Mouse (Mus musculus) C2C12 (cell line): ENCODE measurements around the gene Tcaf3. TPM values are rescaled to one million over a fixed set of nuclear protein-coding genes. Genes with fewer than 3 reads are reported as not detected.

Experiments
- H3K27me3 ChIP-seq: one replicate; pipeline ENCODE4 v1.6.1; 2011; ENCODE audit not compliant: control insufficient read depth, insufficient read depth, insufficient read length
- H3K36me3 ChIP-seq: one replicate; pipeline ENCODE4 v1.6.1; 2011; ENCODE audit not compliant: control insufficient read depth, insufficient read depth
- H3K4me3 ChIP-seq: one replicate; pipeline ENCODE4 v1.5.1; 2011; ENCODE audit warnings: mild to moderate bottlenecking, control low read depth; ENCODE audit not compliant: poor library complexity, insufficient read depth, severe bottlenecking
- H3K79me2 ChIP-seq: one replicate; pipeline ENCODE4 v1.6.1; 2011; ENCODE audit not compliant: control insufficient read depth, insufficient read depth
- H3K79me3 ChIP-seq: one replicate; pipeline ENCODE4 v1.6.1; 2011; ENCODE audit warnings: low read depth, control low read depth
- H3ac ChIP-seq: one replicate; pipeline ENCODE3; 2011; ENCODE audit warnings: low read depth; ENCODE audit not compliant: control insufficient read depth, insufficient read length
- CEBPB ChIP-seq: IDR thresholded peaks from one replicate; pipeline ENCODE4 v1.6.1; 2011; ENCODE audit warnings: low read depth, mild to moderate bottlenecking, control low read depth, moderate library complexity
- CTCF ChIP-seq: IDR thresholded peaks from one replicate; pipeline ENCODE4 v1.5.1; 2011; ENCODE audit not compliant: control insufficient read depth, insufficient read depth, insufficient read length
- FOSL1 ChIP-seq: IDR thresholded peaks from one replicate; pipeline ENCODE4 v1.8.0; 2011; ENCODE audit warnings: mild to moderate bottlenecking, low read length; ENCODE audit not compliant: poor library complexity, insufficient read depth, severe bottlenecking
- MAX ChIP-seq: IDR thresholded peaks from one replicate; pipeline ENCODE4 v1.6.1; 2011; ENCODE audit warnings: mild to moderate bottlenecking, control low read depth
- MYOD1 ChIP-seq: IDR thresholded peaks from one replicate; pipeline ENCODE4 v1.6.1; 2011; ENCODE audit warnings: low read depth; ENCODE audit not compliant: control insufficient read depth, insufficient read length
- MYOG ChIP-seq: IDR thresholded peaks from one replicate; pipeline ENCODE4 v1.6.1; 2011; ENCODE audit not compliant: control insufficient read depth, insufficient read length; ENCODE audit errors: extremely low read depth
- USF1 ChIP-seq: IDR thresholded peaks from one replicate; pipeline ENCODE4 v1.6.1; 2011; ENCODE audit warnings: low read depth, mild to moderate bottlenecking, control low read depth, moderate library complexity
- polyA plus RNA-seq: library from polyadenylated mRNA; unstranded; fragments of >200 nt; fragmentation: generic; extraction: Trizol; gene quantifications from one replicate; pipeline ENCODE4 v1.2.1, GENCODE M21; 2012; ENCODE audit warnings: missing spikeins

Tcaf3 gene
- polyA plus RNA-seq, 1 experiment = not detected

DNA sequence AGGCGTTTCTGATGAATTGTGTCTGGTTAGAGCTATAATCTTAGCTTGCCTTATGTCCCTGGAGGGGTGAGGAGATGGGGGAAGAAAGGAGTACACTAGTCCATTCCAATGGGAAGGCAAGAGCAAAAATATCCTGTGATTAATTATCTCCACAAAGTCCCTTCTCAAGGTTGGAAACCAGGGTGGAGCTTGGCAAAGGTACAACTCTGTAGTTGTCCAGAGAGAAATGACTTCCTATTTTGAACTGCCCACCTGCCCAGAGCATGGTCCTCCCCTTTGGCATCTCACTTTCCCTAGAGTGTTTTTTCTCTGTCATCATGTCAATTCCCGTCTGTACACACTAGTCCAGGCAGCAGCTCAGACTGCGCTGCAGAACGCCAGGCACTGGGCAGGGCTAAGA lies 50.0 kb downstream of the Tcaf3 start, which contains the start of gene Olfr455:
TSS of gene Olfr455 (minus strand) at position 127 of the 400 bp plus-strand sequence.
- Histone ChIP-seq H3K36me3 (no peaks in the 10 kb centered on the region), H3ac (no peak within 1 kb of the TSS), H3K4me3 (no peak within 1 kb of the TSS), H3K27me3 (no peaks in the 10 kb centered on the region), H3K79me3 (no peaks in the 10 kb centered on the region), H3K79me2 (no peaks in the 10 kb centered on the region)
- TF ChIP-seq MAX (no peak), CEBPB (no peak), USF1 (no peak), FOSL1 (no peak), MYOD1 (no peak), CTCF (no peak), MYOG (no peak)

DNA sequence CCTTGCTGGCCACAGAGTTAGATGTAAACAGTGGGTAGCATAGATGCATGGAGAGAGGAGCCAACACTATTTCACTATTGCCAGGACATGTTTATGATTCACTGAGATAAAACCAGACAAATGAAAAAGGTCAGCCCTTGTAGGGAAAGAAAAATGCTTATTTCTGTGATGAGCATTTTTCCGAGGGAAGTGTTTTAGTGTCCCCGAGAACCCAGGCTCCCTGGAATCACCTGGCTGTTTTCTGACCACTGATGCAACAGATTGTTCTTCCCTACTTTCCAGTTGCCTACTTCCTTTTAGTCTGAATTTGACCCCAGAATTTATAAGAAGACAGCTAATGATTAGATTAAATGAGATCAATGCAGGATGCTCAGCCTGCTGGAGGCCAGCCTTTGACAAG lies 51.3 kb downstream of the Tcaf3 start:
- Histone ChIP-seq H3K27me3 (no peaks in the 10 kb centered on the region), H3K79me3 (no peaks in the 10 kb centered on the region), H3ac (no peak overlapping the region), H3K79me2 (no peaks in the 10 kb centered on the region), H3K36me3 (no peaks in the 10 kb centered on the region), H3K4me3 (no peak overlapping the region)
- no peak for TF ChIP-seq CTCF

GRCm38 (mm10) chr6:42545451-42545885 lies 52.0 kb downstream of the Tcaf3 start:
- H3K27me3 ChIP-seq = no peaks in the 10 kb centered on the region
- no peak overlapping the region for H3K4me3 ChIP-seq
- TF ChIP-seq CEBPB = no peak
- TF ChIP-seq MYOG = no peak
- no peak for TF ChIP-seq MAX
- no peak for TF ChIP-seq FOSL1
- TF ChIP-seq USF1 = no peak
- TF ChIP-seq MYOD1 = no peak
- no peak for TF ChIP-seq CTCF
- no peaks in the 10 kb centered on the region for H3K79me3 ChIP-seq
- no peaks in the 10 kb centered on the region for H3K79me2 ChIP-seq
- no peaks in the 10 kb centered on the region for H3K36me3 ChIP-seq
- no peak overlapping the region for H3ac ChIP-seq

GRCm38 (mm10) chr6:42544846-42545245 lies 52.6 kb downstream of the Tcaf3 start:
- no peaks in the 10 kb centered on the region for H3K79me3 ChIP-seq
- TF ChIP-seq MAX (no peak), FOSL1 (no peak), MYOD1 (no peak), CEBPB (no peak), CTCF (no peak), MYOG (no peak), USF1 (no peak)

GRCm38 (mm10) chr6:42542036-42543031 lies 55.2 kb downstream of the Tcaf3 start:
- Histone ChIP-seq H3K79me2 (no peaks in the 10 kb centered on the region), H3K79me3 (no peaks in the 10 kb centered on the region), H3K4me3 (no peak overlapping the region), H3K36me3 (no peaks in the 10 kb centered on the region), H3ac (no peak overlapping the region), H3K27me3 (no peaks in the 10 kb centered on the region)
- TF ChIP-seq CTCF (no peak), MYOD1 (peak; percentile 2), CEBPB (no peak)

More at GRCm38 (mm10) chr6:42544846-42545245, 52.6 kb downstream of the Tcaf3 start:
- H3K36me3 ChIP-seq = no peaks in the 10 kb centered on the region
- no peak overlapping the region for H3ac ChIP-seq
- no peak overlapping the region for H3K4me3 ChIP-seq
- no peaks in the 10 kb centered on the region for H3K27me3 ChIP-seq
- H3K79me2 ChIP-seq = no peaks in the 10 kb centered on the region

GRCm38 (mm10) chr6:42540681-42541080 lies 56.8 kb downstream of the Tcaf3 start:
- no peaks in the 10 kb centered on the region for H3K36me3 ChIP-seq
- H3ac ChIP-seq = no peak overlapping the region
- no peak overlapping the region for H3K4me3 ChIP-seq
- no peaks in the 10 kb centered on the region for H3K27me3 ChIP-seq
- H3K79me2 ChIP-seq = no peaks in the 10 kb centered on the region
- H3K79me3 ChIP-seq = no peaks in the 10 kb centered on the region
- TF ChIP-seq MYOG = no peak
- TF ChIP-seq FOSL1 = no peak
- TF ChIP-seq MAX = no peak
- TF ChIP-seq CTCF = no peak
- no peak for TF ChIP-seq MYOD1
- no peak for TF ChIP-seq USF1
- TF ChIP-seq CEBPB = no peak
